Mouse (Mus musculus): Measurements from ENCODE around the gene Syngr2. TPM values are rescaled to one million over a fixed set of nuclear protein-coding genes. Genes with fewer than 3 reads are reported as not detected.

Syngr2 gene
- total and polyA plus RNA-seq, 3 experiments, result 189 to 384 TPM; not detected in 1

DNA sequence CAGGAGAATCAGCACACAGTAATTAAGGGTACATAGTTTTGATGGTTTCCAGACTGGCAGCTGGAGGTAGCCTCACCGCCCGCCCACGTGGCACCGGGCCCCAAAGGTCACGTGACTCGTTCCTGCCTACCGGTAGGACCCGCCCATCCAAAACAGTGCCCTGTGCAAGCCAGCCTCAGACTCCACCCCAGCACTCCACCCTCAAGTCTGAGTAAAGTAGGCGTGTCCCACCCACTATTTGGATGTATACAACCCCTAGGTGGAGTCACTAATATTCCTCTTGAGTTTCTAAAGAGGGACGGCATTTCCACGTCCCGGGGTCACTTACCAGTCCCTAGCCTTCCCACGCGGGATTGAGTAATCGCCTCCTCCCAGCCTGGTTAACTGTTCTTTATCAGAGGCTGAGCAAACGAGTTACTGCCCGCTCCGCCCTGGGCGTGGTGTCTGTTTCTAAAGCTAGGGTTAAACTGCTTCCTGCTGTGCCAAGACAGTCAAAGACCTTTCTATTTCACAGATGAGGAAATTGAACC is 28.8 kb upstream of the Syngr2 start (continued):
- TF ChIP-seq ELF1 (IDR thresholded peaks at IDR 0.05; ENCODE audit: low read depth, low read length) (no peak), SIN3A (IDR thresholded peaks at IDR 0.05; ENCODE audit: low read length) (peak; percentile 94), USF1 (IDR thresholded peaks at IDR 0.05; ENCODE audit: low read depth, low read length) (peak; percentile 99), ETS1 (IDR thresholded peaks at IDR 0.05; ENCODE audit: low read depth, low read length) (peak; percentile 80), USF2 (IDR thresholded peaks at IDR 0.05; ENCODE audit: borderline replicate concordance in 1 of 2, insufficient read depth in 1 of 2, low read depth in 1 of 2, low read length in 2 of 2) (peak; percentile 95 to 97), EP300 (IDR thresholded peaks at IDR 0.05; ENCODE audit: low read depth in 1 of 2, low read length in 2 of 2) (peak; percentile 31 to 90; a peak in 3 of 4 replicates), ZNF384 (IDR thresholded peaks at IDR 0.05; ENCODE audit: low read depth, low read length) (no peak), MAZ (IDR thresholded peaks at IDR 0.05; ENCODE audit: low read depth, low read length) (0 out of 2 replicates have a peak, but pooled peaks have one; percentile 19), CTCF (IDR thresholded peaks at IDR 0.05 in 2 of 3, conservative IDR thresholded peaks at IDR 0.05 in 1 of 3; ENCODE audit: control insufficient read depth in 1 of 3, insufficient read depth in 1 of 3, low read depth in 2 of 3, low read length in 3 of 3, poor library complexity in 1 of 3, severe bottlenecking in 1 of 3) (0 out of 6 replicates have a peak, but pooled peaks of 2 of the 3 experiments have one; percentile 5 to 15), RCOR1 (IDR thresholded peaks at IDR 0.05; ENCODE audit: low read depth, low read length) (no peak), NELFE (IDR thresholded peaks at IDR 0.05; ENCODE audit: low read depth, low read length) (peak; percentile 47), JUND (IDR thresholded peaks at IDR 0.05; ENCODE audit: low read depth, low read length) (no peak), HCFC1 (IDR thresholded peaks at IDR 0.05; ENCODE audit: low read depth, low read length) (peak; percentile 38; the same call in 1 of the 2 replicates), MEF2A (IDR thresholded peaks at IDR 0.05; ENCODE audit: extremely low read depth, insufficient replicate concordance, low read depth, low read length, poor library complexity, severe bottlenecking) (no peak), TBP (IDR thresholded peaks at IDR 0.05; ENCODE audit: low read depth, low read length) (peak; percentile 47; the same call in 1 of the 2 replicates), GATA1 (IDR thresholded peaks at IDR 0.05; ENCODE audit: low read depth, low read length) (peak; percentile 85), GABPA (IDR thresholded peaks at IDR 0.05; ENCODE audit: low read depth, low read length) (no peak), ZC3H11A (IDR thresholded peaks at IDR 0.05; ENCODE audit: low read depth, low read length) (no peak), TAL1 (IDR thresholded peaks at IDR 0.05; ENCODE audit: low read length) (peak; percentile 65), CHD2 (IDR thresholded peaks at IDR 0.05; ENCODE audit: low read length) (no peak), MAFK (IDR thresholded peaks at IDR 0.05; ENCODE audit: borderline replicate concordance, low read depth, low read length) (no peak)

DNA sequence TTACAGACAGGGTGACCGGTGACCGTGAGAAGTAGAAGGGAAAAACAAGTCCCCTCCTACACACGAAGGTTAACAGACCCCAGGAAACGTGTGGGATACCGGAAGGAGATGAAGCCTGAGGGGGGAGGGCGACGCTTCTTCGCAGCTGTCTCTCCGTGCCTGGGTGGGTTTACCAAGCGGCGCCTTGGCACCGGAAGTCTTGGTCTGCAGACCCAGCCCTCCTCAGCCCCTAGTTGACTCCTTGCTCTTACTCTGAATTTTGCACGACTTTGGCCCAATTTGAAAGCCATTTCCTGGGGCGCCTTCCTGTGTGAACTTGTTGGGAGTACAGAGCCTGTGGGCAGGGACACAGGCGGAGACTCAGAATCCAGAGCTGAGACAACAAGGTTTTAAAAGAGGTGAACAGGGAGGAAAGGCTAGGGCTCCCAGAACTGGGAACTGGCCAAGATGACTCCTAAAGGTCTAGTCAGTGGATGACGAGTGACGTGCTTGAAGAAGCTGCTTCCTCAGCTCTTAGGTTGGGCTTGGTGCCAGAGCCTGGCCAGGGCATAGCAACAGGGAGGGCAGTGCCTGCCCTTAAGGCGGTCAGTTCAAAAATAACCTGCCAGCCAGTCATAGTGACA is 28.2 kb upstream of the Syngr2 start:
- no peaks in the 10 kb centered on the region for H3K27me3 ChIP-seq (ENCODE audit: control insufficient read depth in 1 of 2, insufficient read depth in 2 of 2, low read length in 2 of 2)
- H3K27ac ChIP-seq (ENCODE audit: control insufficient read depth, low read depth, low read length), result peak overlapping the region; percentile 96
- peak; percentile 77 for DNase-seq (ENCODE audit: low read depth, low spot score)
- no peaks in the 10 kb centered on the region for H3K9me3 ChIP-seq (replicated peaks; ENCODE audit: insufficient read depth, low read length)
- peaks cover 34% of the 10 kb centered on the region for H3K79me2 ChIP-seq (ENCODE audit: control insufficient read depth, insufficient read depth, low read length, poor library complexity)
- peak overlapping the region; percentile 82 for H3K9ac ChIP-seq (ENCODE audit: control insufficient read depth, low read depth, low read length, poor library complexity, severe bottlenecking)
- H3K36me3 ChIP-seq (ENCODE audit: control insufficient read depth in 1 of 2, insufficient read depth in 2 of 2, low read length in 2 of 2), result no peaks in the 10 kb centered on the region
- H3K4me3 ChIP-seq (ENCODE audit: control insufficient read depth in 1 of 2, insufficient read depth in 1 of 2, low read depth in 2 of 2, low read length in 2 of 2), result peak overlapping the region; percentile 74 to 81
- H3K4me1 ChIP-seq (ENCODE audit: control insufficient read depth in 1 of 2, insufficient read depth in 2 of 2, low read length in 2 of 2), result peaks cover 3 to 13% of the 10 kb centered on the region in 2 experiments; a peak in 2 of 4 replicates
- TF ChIP-seq POLR2AphosphoS2 (IDR thresholded peaks at IDR 0.05; ENCODE audit: low read length), result no peak; the same call in 1 of the 2 replicates
- no peak for TF ChIP-seq KAT2A (conservative IDR thresholded peaks at IDR 0.05; ENCODE audit: low read depth, low read length)
- no peak for TF ChIP-seq USF2 (IDR thresholded peaks at IDR 0.05; ENCODE audit: borderline replicate concordance in 1 of 2, insufficient read depth in 1 of 2, low read depth in 1 of 2, low read length in 2 of 2)
- no peak for TF ChIP-seq USF1 (IDR thresholded peaks at IDR 0.05; ENCODE audit: low read depth, low read length)
- TF ChIP-seq ZMIZ1 (IDR thresholded peaks at IDR 0.05; ENCODE audit: low read depth, low read length), result 0 out of 2 replicates have a peak, but pooled peaks have one; percentile 9
- TF ChIP-seq MEF2A (IDR thresholded peaks at IDR 0.05; ENCODE audit: extremely low read depth, insufficient replicate concordance, low read depth, low read length, poor library complexity, severe bottlenecking), result no peak
- TF ChIP-seq ZKSCAN1 (IDR thresholded peaks at IDR 0.05; ENCODE audit: low read depth, low read length), result no peak
- no peak for TF ChIP-seq E2F4 (IDR thresholded peaks at IDR 0.05; ENCODE audit: borderline replicate concordance, low read depth, low read length)
- TF ChIP-seq ETS1 (IDR thresholded peaks at IDR 0.05; ENCODE audit: low read depth, low read length), result 0 out of 2 replicates have a peak, but pooled peaks have one; percentile 23
- no peak for TF ChIP-seq UBTF (IDR thresholded peaks at IDR 0.05; ENCODE audit: borderline replicate concordance, insufficient read depth, low read depth, low read length)
- TF ChIP-seq TBP (IDR thresholded peaks at IDR 0.05; ENCODE audit: low read depth, low read length), result no peak; the same call in 1 of the 2 replicates
- TF ChIP-seq POLR2AphosphoS5 (IDR thresholded peaks at IDR 0.05; ENCODE audit: borderline replicate concordance, low read depth, low read length), result no peak
- TF ChIP-seq JUND (IDR thresholded peaks at IDR 0.05; ENCODE audit: low read depth, low read length), result no peak
- TF ChIP-seq SIN3A (IDR thresholded peaks at IDR 0.05; ENCODE audit: low read length), result no peak
- TF ChIP-seq HCFC1 (IDR thresholded peaks at IDR 0.05; ENCODE audit: low read depth, low read length), result 0 out of 2 replicates have a peak, but pooled peaks have one; percentile 15
- no peak for TF ChIP-seq MAX (IDR thresholded peaks at IDR 0.05; ENCODE audit: low read length)
- no peak for TF ChIP-seq GABPA (IDR thresholded peaks at IDR 0.05; ENCODE audit: low read depth, low read length)
- no peak for TF ChIP-seq MYB (IDR thresholded peaks at IDR 0.05; ENCODE audit: low read depth, low read length)
- no peak; a peak in 1 of 4 replicates for TF ChIP-seq EP300 (IDR thresholded peaks at IDR 0.05; ENCODE audit: low read depth in 1 of 2, low read length in 2 of 2)

Data from MEL (cell line).